Mouse (Mus musculus): ENCODE data around the gene Nploc4. TPM values are rescaled to one million over a fixed set of nuclear protein-coding genes. Genes with fewer than 3 reads are reported as not detected.
"Not testable (repeated sequence)": the region's sequence is repeated elsewhere in the genome, so short reads cannot be mapped to it uniquely, and the experiment has no call there.

Nploc4 gene
- total and polyA plus RNA-seq, 2 experiments from 2014 or later, result 28.3 to 65.8 TPM

DNA sequence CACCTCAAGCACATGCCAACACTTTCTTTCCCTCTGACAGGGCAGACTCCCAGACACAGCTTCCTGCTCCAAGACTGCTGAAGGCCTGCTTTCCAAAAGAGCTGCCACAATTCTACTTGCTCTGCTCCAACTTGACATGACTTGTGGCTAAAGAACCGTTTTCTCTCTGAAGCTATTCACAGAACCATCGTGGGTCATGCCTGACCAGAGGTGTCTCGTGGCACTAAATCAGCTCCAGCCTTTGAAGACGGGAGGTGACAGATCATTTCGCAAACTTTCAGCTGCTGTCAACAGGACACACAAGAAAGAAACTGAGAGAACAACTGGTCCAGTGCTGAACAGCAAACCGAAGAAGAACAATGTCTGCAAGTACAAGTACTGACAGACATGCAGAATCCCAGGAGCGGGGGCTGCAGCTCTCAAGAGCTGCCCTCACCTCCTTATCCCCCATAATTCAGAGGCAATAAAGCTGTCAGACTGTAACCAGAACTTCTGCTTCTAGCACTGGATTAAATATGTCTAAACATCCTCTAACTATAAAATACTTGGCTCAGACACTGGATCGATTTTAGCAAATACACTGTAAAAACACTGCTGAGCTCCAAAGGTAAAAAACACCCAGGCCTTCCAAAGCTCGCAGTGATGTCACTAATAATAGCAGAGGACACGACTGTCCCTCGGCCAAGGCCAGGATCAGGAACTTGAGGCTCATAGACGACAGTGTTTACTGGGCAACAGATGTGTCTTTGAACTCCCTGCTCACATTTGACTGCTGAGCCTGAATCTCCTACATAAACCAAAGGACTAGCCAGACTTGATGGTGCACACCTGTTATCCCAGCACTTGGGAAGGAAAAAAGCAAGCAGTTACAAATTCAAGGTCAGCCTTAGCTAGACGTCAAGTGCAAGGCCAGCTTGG is 14.6 kb downstream of the Nploc4 start:
- Histone ChIP-seq H3K27ac (no peak overlapping the region), H3K4me1 (ENCODE audit: insufficient read depth, low read length) (no peaks in the 10 kb centered on the region), H3K9me3 (ENCODE audit: low read length) (no peaks in the 10 kb centered on the region), H3K36me3 (ENCODE audit: insufficient read depth, low read length) (peaks cover 53% of the 10 kb centered on the region), H3K27me3 (ENCODE audit: insufficient read depth, low read length) (no peaks in the 10 kb centered on the region), H3K4me2 (ENCODE audit: low read depth, low read length) (no peak overlapping the region), H3K4me3 (ENCODE audit: low read length) (no peak overlapping the region), H3K9ac (replicated peaks; ENCODE audit: low read length) (no peak overlapping the region)
- TF ChIP-seq CTCF (IDR thresholded peaks at IDR 0.05; ENCODE audit: low read depth), result no peak
- no peak for DNase-seq (ENCODE audit: low spot score)
- WGBS, result 92% methylated on average over 13 of the region's 13 CpGs
- ATAC-seq, result no peak

GRCm38 (mm10) chr11:120418592-120418991 is 18.9 kb downstream of the Nploc4 start:
- no peaks in the 10 kb centered on the region for H3K27me3 ChIP-seq (ENCODE audit: insufficient read depth, low read length)
- ATAC-seq (no peak), DNase-seq (ENCODE audit: low spot score) (no peak)
- H3K9ac ChIP-seq (replicated peaks; ENCODE audit: low read length), result no peak overlapping the region
- TF ChIP-seq CTCF (IDR thresholded peaks at IDR 0.05; ENCODE audit: low read depth), result no peak
- WGBS, result 92% methylated on average over 1 of the region's 1 CpGs
- no peak overlapping the region for H3K4me2 ChIP-seq (ENCODE audit: low read depth, low read length)
- H3K36me3 ChIP-seq (ENCODE audit: insufficient read depth, low read length), result peaks cover 58% of the 10 kb centered on the region
- H3K4me1 ChIP-seq (ENCODE audit: insufficient read depth, low read length), result no peaks in the 10 kb centered on the region
- H3K9me3 ChIP-seq (ENCODE audit: low read length), result no peaks in the 10 kb centered on the region
- H3K27ac ChIP-seq, result no peak overlapping the region
- H3K4me3 ChIP-seq (ENCODE audit: low read length), result no peak overlapping the region

DNA sequence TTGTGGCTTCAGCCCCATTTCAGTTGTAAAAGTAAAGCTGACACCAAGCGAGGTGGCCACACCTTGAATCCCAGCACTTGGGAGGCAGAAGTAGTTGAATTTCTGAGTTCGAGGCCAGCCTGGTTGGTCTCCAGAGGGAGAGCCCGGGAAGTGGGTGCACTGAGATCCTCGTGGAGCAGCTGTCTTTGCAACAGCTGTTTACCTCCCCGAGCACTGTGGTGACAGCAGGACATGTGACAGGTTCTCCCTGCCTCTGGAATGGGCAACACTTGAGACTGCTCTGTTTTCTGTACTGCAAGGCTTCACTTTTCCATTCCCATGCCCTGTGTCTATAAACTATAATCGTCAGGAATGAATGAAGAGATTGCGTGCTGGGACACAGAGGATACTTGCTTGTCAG is 19.7 kb downstream of the Nploc4 start:
- Histone ChIP-seq H3K4me2 (ENCODE audit: low read depth, low read length) (no peak overlapping the region), H3K27ac (no peak overlapping the region), H3K36me3 (ENCODE audit: insufficient read depth, low read length) (peaks cover 62% of the 10 kb centered on the region), H3K4me1 (ENCODE audit: insufficient read depth, low read length) (no peaks in the 10 kb centered on the region), H3K9ac (replicated peaks; ENCODE audit: low read length) (no peak overlapping the region), H3K27me3 (ENCODE audit: insufficient read depth, low read length) (no peaks in the 10 kb centered on the region), H3K9me3 (ENCODE audit: low read length) (no peaks in the 10 kb centered on the region), H3K4me3 (ENCODE audit: low read length) (no peak overlapping the region)
- ATAC-seq (no peak), DNase-seq (ENCODE audit: low spot score) (no peak)
- no peak for TF ChIP-seq CTCF (IDR thresholded peaks at IDR 0.05; ENCODE audit: low read depth)
- WGBS, result 94% methylated on average over 7 of the region's 7 CpGs

DNA sequence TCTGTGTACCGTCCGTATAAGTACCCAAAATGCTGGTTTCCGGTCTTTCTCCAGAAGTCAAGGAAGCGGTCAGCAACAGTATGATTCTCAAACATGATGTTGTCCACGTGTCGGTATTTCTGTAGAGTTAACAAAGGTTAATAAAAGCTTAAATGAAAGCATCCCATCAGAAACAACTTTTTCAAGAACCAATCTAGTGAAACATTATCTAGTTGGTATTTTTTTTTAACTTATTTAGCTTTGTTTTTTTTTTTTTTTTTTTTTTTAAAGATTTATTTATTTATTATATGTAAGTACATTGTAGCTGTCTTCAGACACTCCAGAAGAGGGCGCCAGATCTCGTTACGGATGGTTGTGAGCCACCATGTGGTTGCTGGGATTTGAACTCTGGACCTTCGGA is 23.9 kb downstream of the Nploc4 start:
- 98% methylated on average over 7 of the region's 10 CpGs for WGBS
- not testable (repeated sequence) for ATAC-seq

DNA sequence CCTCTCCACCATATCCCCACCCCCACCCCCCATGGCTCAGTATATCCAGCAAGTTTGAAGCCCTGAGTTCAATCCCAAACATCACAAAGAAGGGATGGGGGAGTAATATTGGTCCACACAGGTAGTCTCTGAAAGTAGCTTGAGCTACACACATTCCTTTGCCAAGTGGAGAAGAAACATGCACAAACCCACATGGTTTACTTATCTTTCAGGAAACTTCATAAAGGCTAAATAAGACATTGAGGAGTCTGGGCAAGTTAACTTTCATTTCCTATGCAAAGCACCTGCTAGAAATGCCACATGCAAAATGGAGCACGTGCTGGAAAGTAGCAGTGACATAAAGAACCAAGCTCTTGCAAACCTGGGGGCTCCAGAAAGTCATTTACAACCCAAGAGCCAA is 31.1 kb downstream of the Nploc4 start:
- Histone ChIP-seq H3K9ac (replicated peaks; ENCODE audit: low read length) (no peak overlapping the region), H3K4me1 (ENCODE audit: insufficient read depth, low read length) (no peaks in the 10 kb centered on the region), H3K4me3 (ENCODE audit: low read length) (no peak overlapping the region), H3K36me3 (ENCODE audit: insufficient read depth, low read length) (peaks cover 76% of the 10 kb centered on the region), H3K9me3 (ENCODE audit: low read length) (no peaks in the 10 kb centered on the region), H3K4me2 (ENCODE audit: low read depth, low read length) (no peak overlapping the region), H3K27ac (no peak overlapping the region), H3K27me3 (ENCODE audit: insufficient read depth, low read length) (no peaks in the 10 kb centered on the region)
- no peak for ATAC-seq
- WGBS, result 79% methylated on average over 1 of the region's 1 CpGs
- DNase-seq (ENCODE audit: low spot score), result no peak
- no peak for TF ChIP-seq CTCF (IDR thresholded peaks at IDR 0.05; ENCODE audit: low read depth)

More for the DNA sequence above, 23.9 kb downstream of the Nploc4 start:
- not testable (repeated sequence) for H3K4me3 ChIP-seq (ENCODE audit: low read length); H3K27me3 ChIP-seq (ENCODE audit: insufficient read depth, low read length); H3K4me2 ChIP-seq (ENCODE audit: low read depth, low read length); DNase-seq (ENCODE audit: low spot score); H3K27ac ChIP-seq; H3K9ac ChIP-seq (replicated peaks; ENCODE audit: low read length); H3K9me3 ChIP-seq (ENCODE audit: low read length); H3K4me1 ChIP-seq (ENCODE audit: insufficient read depth, low read length)
- peaks cover 79% of the 10 kb centered on the region for H3K36me3 ChIP-seq (ENCODE audit: insufficient read depth, low read length)

- no peak overlapping the region for H3K4me2 ChIP-seq (ENCODE audit: low read depth, low read length)
- H3K4me3 ChIP-seq (ENCODE audit: low read length), result no peak overlapping the region
- H3K4me1 ChIP-seq (ENCODE audit: insufficient read depth, low read length), result no peaks in the 10 kb centered on the region
- 94% methylated on average over 3 of the region's 3 CpGs for WGBS
- H3K9me3 ChIP-seq (ENCODE audit: low read length), result no peaks in the 10 kb centered on the region
- H3K36me3 ChIP-seq (ENCODE audit: insufficient read depth, low read length), result peaks cover 77% of the 10 kb centered on the region
- no peak overlapping the region for H3K27ac ChIP-seq
- no peak for TF ChIP-seq CTCF (IDR thresholded peaks at IDR 0.05; ENCODE audit: low read depth)
- ATAC-seq, result no peak
- no peaks in the 10 kb centered on the region for H3K27me3 ChIP-seq (ENCODE audit: insufficient read depth, low read length)
- H3K9ac ChIP-seq (replicated peaks; ENCODE audit: low read length), result no peak overlapping the region
- DNase-seq (ENCODE audit: low spot score), result no peak
Observed at GRCm38 (mm10) chr11:120405867-120406266, 31.6 kb downstream of the Nploc4 start.

DNA sequence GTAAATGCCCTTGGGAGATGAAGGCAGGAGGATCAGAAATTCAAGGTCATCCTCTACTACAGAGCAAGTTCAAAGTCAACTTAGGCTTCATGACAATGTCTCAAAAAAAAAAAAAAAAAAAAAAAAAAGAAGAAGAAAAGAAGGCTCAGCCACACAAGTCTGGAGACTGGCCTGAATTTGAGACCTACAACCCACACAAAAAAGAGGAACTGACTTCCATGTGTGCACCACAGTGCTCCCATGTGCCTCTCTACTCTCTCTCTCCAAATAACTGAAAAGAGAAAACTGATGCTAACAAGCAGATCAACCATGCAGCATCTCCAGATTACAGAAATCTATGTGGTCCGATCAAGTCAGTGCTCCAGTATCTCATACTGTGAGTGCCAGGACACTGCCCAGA is 32.7 kb downstream of the Nploc4 start:
- no peak overlapping the region for H3K4me2 ChIP-seq (ENCODE audit: low read depth, low read length)
- H3K27me3 ChIP-seq (ENCODE audit: insufficient read depth, low read length), result no peaks in the 10 kb centered on the region
- no peak for ATAC-seq
- 100% methylated on average over 1 of the region's 1 CpGs for WGBS
- DNase-seq (ENCODE audit: low spot score), result no peak
- peaks cover 74% of the 10 kb centered on the region for H3K36me3 ChIP-seq (ENCODE audit: insufficient read depth, low read length)
- H3K27ac ChIP-seq, result no peak overlapping the region
- no peak overlapping the region for H3K4me3 ChIP-seq (ENCODE audit: low read length)
- no peaks in the 10 kb centered on the region for H3K4me1 ChIP-seq (ENCODE audit: insufficient read depth, low read length)
- no peak overlapping the region for H3K9ac ChIP-seq (replicated peaks; ENCODE audit: low read length)
- H3K9me3 ChIP-seq (ENCODE audit: low read length), result no peaks in the 10 kb centered on the region
- TF ChIP-seq CTCF (IDR thresholded peaks at IDR 0.05; ENCODE audit: low read depth), result no peak

Measured in hindbrain, postnatal 0 days (tissue).